Mouse (Mus musculus) layer of hippocampus, postnatal 14 days (tissue): ENCODE results near the gene Cnnm4. TPM values are rescaled to one million over a fixed set of nuclear protein-coding genes. Genes with fewer than 3 reads are reported as not detected.

Experiments used
- DNase-seq, 2 experiments: peaks; one replicate each; pipeline ENCODE4 v3.0.0; 2021 to 2022; ENCODE audit warnings: low spot score in 2 of 2, mixed read lengths in 1 of 2
- long read RNA-seq, 2 experiments: library from polyadenylated mRNA; stranded (forward); transcript quantifications; one replicate each; pipeline ENCODE4 v2.0.0; 2021
- total RNA-seq, 2 experiments: library from RNA; stranded (reverse); gene quantifications; 2 replicates each; pipeline ENCODE4 v1.2.3; 2021

The Cnnm4 gene
- total RNA-seq = 10 to 100 TPM; 16.8 to 18.2 TPM
- long read RNA-seq, experiment 1, full-length matches to known transcripts = 1 of 3 reads
- long read RNA-seq, experiment 1, partial matches to known transcripts = 0 of 3 reads
- long read RNA-seq, experiment 1, other reads (novel, unspliced or antisense) = 2 of 3 reads
- long read RNA-seq, experiment 2, partial matches to known transcripts = 0 of 2 reads
- long read RNA-seq, experiment 2, other reads (novel, unspliced or antisense) = 2 of 2 reads

- peak; percentile 74 to 86 for DNase-seq
These were observed at the start of gene Cnnm4 for GRCm38 (mm10) chr1:36471181-36472105. Gene Cnnm4 (plus strand): TSS chr1:36471620.

- DNase-seq = no peak
These were observed 41.9 kb upstream of the Cnnm4 start for GRCm38 (mm10) chr1:36429511-36429910.

GRCm38 (mm10) chr1:36432999-36433398 is 38.4 kb upstream of the Cnnm4 start:
- DNase-seq = no peak

- DNase-seq = no peak
These were observed 37.8 kb upstream of the Cnnm4 start for GRCm38 (mm10) chr1:36433616-36434015.

- DNase-seq = no peak
These were observed 36.3 kb upstream of the Cnnm4 start for GRCm38 (mm10) chr1:36435071-36435470.

GRCm38 (mm10) chr1:36436515-36436914 is 34.9 kb upstream of the Cnnm4 start:
- no peak for DNase-seq

GRCm38 (mm10) chr1:36437223-36437622 is 34.2 kb upstream of the Cnnm4 start:
- DNase-seq = no peak

- peak; percentile 37 to 87 for DNase-seq
These were observed 30.3 kb upstream of the Cnnm4 start for GRCm38 (mm10) chr1:36441101-36441500.

- DNase-seq = peak; percentile 95 to 99
These were observed 26.7 kb upstream of the Cnnm4 start, which contains the start of gene Lman2l for GRCm38 (mm10) chr1:36444471-36445464. Gene Lman2l (minus strand): TSS chr1:36445271.

GRCm38 (mm10) chr1:36445508-36445907 is 25.9 kb upstream of the Cnnm4 start:
- DNase-seq = no peak

- DNase-seq = no peak
These were observed 25.2 kb upstream of the Cnnm4 start for GRCm38 (mm10) chr1:36446106-36446824.

GRCm38 (mm10) chr1:36446841-36447240 is 24.6 kb upstream of the Cnnm4 start:
- DNase-seq = no peak

GRCm38 (mm10) chr1:36454055-36454815 is 17.2 kb upstream of the Cnnm4 start:
- no peak for DNase-seq

- no peak for DNase-seq
These were observed 13.9 kb upstream of the Cnnm4 start for GRCm38 (mm10) chr1:36457388-36458014.

GRCm38 (mm10) chr1:36458169-36458568 is 13.3 kb upstream of the Cnnm4 start:
- no peak for DNase-seq

- no peak for DNase-seq
These were observed 9.6 kb upstream of the Cnnm4 start for GRCm38 (mm10) chr1:36461829-36462228.

- no peak for DNase-seq
These were observed 5.7 kb upstream of the Cnnm4 start for GRCm38 (mm10) chr1:36465641-36466160.

GRCm38 (mm10) chr1:36467446-36467845 is 4.0 kb upstream of the Cnnm4 start:
- DNase-seq = no peak
